Mouse (Mus musculus): Measurements from ENCODE around the gene P2ry12. TPM values are rescaled to one million over a fixed set of nuclear protein-coding genes. Genes with fewer than 3 reads are reported as not detected.

The P2ry12 gene
- polyA plus RNA-seq, 1 experiment from 2014 or later, result 1.7 TPM

- Histone ChIP-seq H3K9ac (no peak overlapping the region), H3K4me1 (replicated peaks) (peaks cover 20% of the 10 kb centered on the region), H3K9me3 (replicated peaks) (no peaks in the 10 kb centered on the region), H3K4me2 (no peak overlapping the region), H3K27ac (no peak overlapping the region), H3K36me3 (no peaks in the 10 kb centered on the region), H3K4me3 (replicated peaks) (no peak overlapping the region), H3K27me3 (no peaks in the 10 kb centered on the region)
- ATAC-seq (ENCODE audit: low read depth) (no peak), DNase-seq (no peak)
- WGBS (ENCODE audit: insufficient replicate concordance), result 20% methylated on average over 4 of the region's 4 CpGs
Measured at GRCm38 (mm10) chr3:59205941-59206340, 56.7 kb downstream of the P2ry12 start.

GRCm38 (mm10) chr3:59204719-59205503 is 57.8 kb downstream of the P2ry12 start:
- no peak overlapping the region for H3K4me2 ChIP-seq
- ATAC-seq (ENCODE audit: low read depth), result no peak
- no peak for DNase-seq
- 50% methylated on average over 11 of the region's 11 CpGs for WGBS (ENCODE audit: insufficient replicate concordance)
- H3K9ac ChIP-seq, result no peak overlapping the region
- no peaks in the 10 kb centered on the region for H3K9me3 ChIP-seq (replicated peaks)
- no peak overlapping the region for H3K4me3 ChIP-seq (replicated peaks)
- H3K27me3 ChIP-seq, result no peaks in the 10 kb centered on the region
- no peaks in the 10 kb centered on the region for H3K36me3 ChIP-seq
- peaks cover 20% of the 10 kb centered on the region for H3K4me1 ChIP-seq (replicated peaks)
- H3K27ac ChIP-seq, result no peak overlapping the region; the same call in 1 of the 2 replicates

GRCm38 (mm10) chr3:59203802-59204520 is 58.7 kb downstream of the P2ry12 start:
- no peak overlapping the region for H3K27ac ChIP-seq
- no peak for ATAC-seq (ENCODE audit: low read depth)
- 39% methylated on average over 8 of the region's 8 CpGs for WGBS (ENCODE audit: insufficient replicate concordance)

GRCm38 (mm10) chr3:59197329-59197948 is 65.2 kb downstream of the P2ry12 start:
- no peak overlapping the region for H3K4me2 ChIP-seq
- no peak overlapping the region for H3K9ac ChIP-seq
- no peaks in the 10 kb centered on the region for H3K9me3 ChIP-seq (replicated peaks)
- H3K36me3 ChIP-seq, result no peaks in the 10 kb centered on the region
- no peak for DNase-seq
- no peak overlapping the region for H3K27ac ChIP-seq
- H3K27me3 ChIP-seq, result no peaks in the 10 kb centered on the region
- ATAC-seq (ENCODE audit: low read depth), result no peak
- H3K4me3 ChIP-seq (replicated peaks), result no peak overlapping the region
- 67% methylated on average over 4 of the region's 4 CpGs for WGBS (ENCODE audit: insufficient replicate concordance)
- H3K4me1 ChIP-seq (replicated peaks), result no peaks in the 10 kb centered on the region

More at GRCm38 (mm10) chr3:59203802-59204520, 58.7 kb downstream of the P2ry12 start:
- no peaks in the 10 kb centered on the region for H3K36me3 ChIP-seq
- H3K4me2 ChIP-seq, result no peak overlapping the region
- no peaks in the 10 kb centered on the region for H3K27me3 ChIP-seq
- peaks cover 20% of the 10 kb centered on the region for H3K4me1 ChIP-seq (replicated peaks)
- no peak overlapping the region for H3K9ac ChIP-seq
- H3K9me3 ChIP-seq (replicated peaks), result no peaks in the 10 kb centered on the region
- H3K4me3 ChIP-seq (replicated peaks), result no peak overlapping the region
- no peak for DNase-seq

- ATAC-seq (ENCODE audit: low read depth) (no peak), DNase-seq (no peak)
- Histone ChIP-seq H3K27me3 (no peaks in the 10 kb centered on the region), H3K9ac (no peak within 1 kb of the TSS), H3K4me1 (replicated peaks) (no peaks in the 10 kb centered on the region), H3K4me3 (replicated peaks) (no peak within 1 kb of the TSS), H3K27ac (no peak within 1 kb of the TSS), H3K4me2 (no peak within 1 kb of the TSS), H3K9me3 (replicated peaks) (no peaks in the 10 kb centered on the region), H3K36me3 (no peaks in the 10 kb centered on the region)
- 69% methylated on average over 7 of the region's 7 CpGs for WGBS (ENCODE audit: insufficient replicate concordance)
Measured at GRCm38 (mm10) chr3:59194938-59195337, 67.7 kb downstream of the P2ry12 start, which contains the start of gene Gpr87. Gene Gpr87 (minus strand): TSS chr3:59195104.

GRCm38 (mm10) chr3:59194099-59194498 is 68.6 kb downstream of the P2ry12 start:
- Histone ChIP-seq H3K27ac (no peak overlapping the region), H3K4me3 (replicated peaks) (no peak overlapping the region), H3K4me2 (no peak overlapping the region), H3K9ac (no peak overlapping the region), H3K4me1 (replicated peaks) (no peaks in the 10 kb centered on the region), H3K9me3 (replicated peaks) (no peaks in the 10 kb centered on the region), H3K27me3 (no peaks in the 10 kb centered on the region), H3K36me3 (no peaks in the 10 kb centered on the region)
- 72% methylated on average over 7 of the region's 7 CpGs for WGBS (ENCODE audit: insufficient replicate concordance)
- no peak for DNase-seq
- no peak for ATAC-seq (ENCODE audit: low read depth)

DNA sequence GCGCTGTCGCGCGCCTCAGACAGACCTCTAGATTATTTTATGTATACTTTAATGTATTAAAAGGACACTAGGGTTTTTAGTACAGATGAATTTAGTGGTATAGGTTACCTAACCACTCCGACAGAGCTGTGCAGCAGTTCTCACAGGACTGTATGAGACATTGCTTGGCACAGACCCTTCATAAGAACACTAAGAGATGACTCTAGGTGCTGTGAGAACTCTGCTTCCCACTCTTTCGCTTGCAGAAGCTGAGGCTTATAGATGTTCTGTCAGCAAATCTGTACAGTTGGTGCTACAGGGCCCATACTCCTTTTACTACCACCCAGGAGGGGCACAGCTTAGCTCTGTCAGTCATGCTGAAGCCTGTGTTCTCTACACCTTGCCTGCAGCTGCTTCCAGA is 71.0 kb downstream of the P2ry12 start:
- no peak overlapping the region for H3K9ac ChIP-seq
- DNase-seq, result no peak
- no peak overlapping the region for H3K4me3 ChIP-seq (replicated peaks)
- 85% methylated on average over 6 of the region's 6 CpGs for WGBS (ENCODE audit: insufficient replicate concordance)
- no peaks in the 10 kb centered on the region; the same call in 1 of the 2 replicates for H3K27me3 ChIP-seq
- no peak overlapping the region for H3K4me2 ChIP-seq
- ATAC-seq (ENCODE audit: low read depth), result no peak
- H3K9me3 ChIP-seq (replicated peaks), result no peaks in the 10 kb centered on the region
- H3K36me3 ChIP-seq, result no peaks in the 10 kb centered on the region
- no peaks in the 10 kb centered on the region for H3K4me1 ChIP-seq (replicated peaks)
- H3K27ac ChIP-seq, result no peak overlapping the region

- Histone ChIP-seq H3K9me3 (replicated peaks) (no peaks in the 10 kb centered on the region), H3K36me3 (no peaks in the 10 kb centered on the region), H3K27ac (no peak overlapping the region), H3K27me3 (no peaks in the 10 kb centered on the region; the same call in 1 of the 2 replicates), H3K4me2 (no peak overlapping the region), H3K9ac (no peak overlapping the region), H3K4me3 (replicated peaks) (no peak overlapping the region), H3K4me1 (replicated peaks) (no peaks in the 10 kb centered on the region)
- WGBS (ENCODE audit: insufficient replicate concordance), result 56% methylated on average over 4 of the region's 4 CpGs
- ATAC-seq (ENCODE audit: low read depth) (no peak), DNase-seq (no peak)
Measured at GRCm38 (mm10) chr3:59187336-59187735, 75.3 kb downstream of the P2ry12 start.

DNA sequence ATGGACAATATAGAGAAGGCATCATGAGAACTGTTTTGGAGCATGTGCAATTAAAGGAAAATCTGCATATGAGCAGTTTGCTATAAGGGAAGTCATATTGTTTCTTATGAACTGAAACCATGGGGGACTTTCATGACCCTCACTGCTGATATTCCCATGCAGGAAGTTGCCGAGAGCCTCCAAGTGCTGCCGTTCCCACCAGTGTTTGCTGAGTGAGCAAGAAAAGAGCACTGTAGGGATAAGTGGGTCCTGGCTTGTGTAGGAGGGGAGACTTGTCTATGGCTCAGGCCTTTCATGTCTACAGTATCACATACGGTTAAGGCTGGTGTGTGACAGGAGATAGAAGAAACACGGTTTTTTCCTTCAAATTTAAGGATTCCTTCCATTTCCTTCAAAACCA is 77.0 kb downstream of the P2ry12 start:
- Histone ChIP-seq H3K36me3 (no peaks in the 10 kb centered on the region), H3K4me2 (no peak overlapping the region), H3K27ac (no peak overlapping the region), H3K9me3 (replicated peaks) (no peaks in the 10 kb centered on the region), H3K27me3 (no peaks in the 10 kb centered on the region; the same call in 1 of the 2 replicates), H3K4me1 (replicated peaks) (no peaks in the 10 kb centered on the region), H3K9ac (no peak overlapping the region), H3K4me3 (replicated peaks) (no peak overlapping the region)
- DNase-seq, result no peak
- 74% methylated on average over 4 of the region's 4 CpGs for WGBS (ENCODE audit: insufficient replicate concordance)
- ATAC-seq (ENCODE audit: low read depth), result no peak

GRCm38 (mm10) chr3:59182129-59182528 is 80.5 kb downstream of the P2ry12 start:
- DNase-seq, result no peak
- Histone ChIP-seq H3K9me3 (replicated peaks) (no peaks in the 10 kb centered on the region), H3K4me1 (replicated peaks) (no peaks in the 10 kb centered on the region), H3K36me3 (no peaks in the 10 kb centered on the region), H3K4me3 (replicated peaks) (no peak overlapping the region), H3K27ac (no peak overlapping the region), H3K27me3 (no peaks in the 10 kb centered on the region; the same call in 1 of the 2 replicates), H3K4me2 (no peak overlapping the region), H3K9ac (no peak overlapping the region)
- no peak for ATAC-seq (ENCODE audit: low read depth)

DNA sequence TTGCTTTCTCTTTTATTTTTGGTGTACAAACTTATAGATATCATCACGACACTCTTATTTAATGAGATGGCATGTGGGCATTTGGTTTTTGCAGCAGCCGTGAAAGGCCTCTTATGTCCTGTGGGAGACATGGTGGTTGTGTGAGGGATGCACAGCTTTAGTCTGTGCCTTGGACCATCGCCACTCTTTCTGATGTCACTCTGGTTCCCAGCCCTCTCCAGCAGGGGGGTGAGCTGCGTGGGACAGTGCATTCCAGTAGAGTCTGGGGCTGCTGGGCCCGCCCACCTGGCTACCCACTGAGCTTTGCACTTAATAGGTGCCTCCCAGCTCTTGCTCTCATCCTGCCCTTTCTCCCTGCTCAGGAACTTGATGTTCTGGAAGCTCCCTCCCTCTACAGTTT is 81.5 kb downstream of the P2ry12 start:
- Histone ChIP-seq H3K9me3 (replicated peaks) (no peaks in the 10 kb centered on the region), H3K27ac (no peak overlapping the region), H3K4me2 (no peak overlapping the region), H3K36me3 (no peaks in the 10 kb centered on the region), H3K9ac (no peak overlapping the region), H3K4me3 (replicated peaks) (no peak overlapping the region), H3K4me1 (replicated peaks) (no peaks in the 10 kb centered on the region), H3K27me3 (no peaks in the 10 kb centered on the region)
- DNase-seq (no peak), ATAC-seq (ENCODE audit: low read depth) (no peak)
- 57% methylated on average over 5 of the region's 5 CpGs for WGBS (ENCODE audit: insufficient replicate concordance)

All from liver, embryonic 13.5 days (tissue).